ENCODE assay signal across 7 mouse cellular contexts in genomic region chr1:86441724-86441979, GRCm38 (mm10). TPM values are rescaled to one million over a fixed set of nuclear protein-coding genes. Genes with fewer than 3 reads are reported as not detected.
DNase-seq lines count a peak whose midpoint lies in the region; ATAC-seq and TF ChIP-seq lines count a peak whose summit lies in the region.

No protein-coding gene starts in this region.

- no peaks in the 10 kb centered on the region for H3K27me3 ChIP-seq in spleen, adult 2 months (ENCODE audit: control insufficient read depth, insufficient read depth, low read length)
- no peaks in the 10 kb centered on the region for H3K27me3 ChIP-seq in forebrain, embryonic 13.5 days
- no peaks in the 10 kb centered on the region for H3K27me3 ChIP-seq in limb, embryonic 14.5 days (ENCODE audit: control insufficient read depth, insufficient read depth, low read length)
- no peaks in the 10 kb centered on the region for H3K27me3 ChIP-seq in stomach, embryonic 16.5 days (ENCODE audit: control insufficient read depth, insufficient read depth, low read length)

- no peak for DNase-seq in spleen, adult 2 months (ENCODE audit: low read depth in 1 of 2, low spot score in 2 of 2)
- no peak for DNase-seq in spleen, adult 18-20 months
- no peak for DNase-seq in limb, embryonic 14.5 days (ENCODE audit: low spot score)
- no peak for DNase-seq in cerebellum, adult 11 months

- peaks cover 7% of the 10 kb centered on the region; the same call in 1 of the 2 replicates for H3K4me1 ChIP-seq in spleen, adult 2 months (ENCODE audit: control insufficient read depth, insufficient read depth, insufficient read length)
- H3K4me1 ChIP-seq in forebrain, embryonic 13.5 days, result peaks cover 51% of the 10 kb centered on the region
- peaks cover 19% of the 10 kb centered on the region for H3K4me1 ChIP-seq in limb, embryonic 14.5 days (ENCODE audit: control insufficient read depth, insufficient read depth, low read length)
- H3K4me1 ChIP-seq in stomach, embryonic 16.5 days (ENCODE audit: control insufficient read depth, insufficient read depth, low read length), result peaks cover 55% of the 10 kb centered on the region

- ATAC-seq in forebrain, embryonic 13.5 days, result no peak
- ATAC-seq in limb, embryonic 14.5 days (ENCODE audit: low FRiP score, low read depth), result no peak
- ATAC-seq in stomach, embryonic 16.5 days (ENCODE audit: insufficient read depth, low FRiP score), result no peak
- ATAC-seq in frontal cortex, adult (ENCODE audit: low TSS enrichment), result no peak

- 0% methylated on average over 5 of the region's 5 CpGs for WGBS in spleen, adult 2 months
- 0% methylated on average over 5 of the region's 5 CpGs for WGBS in forebrain, embryonic 13.5 days
- WGBS in limb, embryonic 14.5 days, result 3% methylated on average over 5 of the region's 5 CpGs
- WGBS in stomach, embryonic 16.5 days, result 0% methylated on average over 5 of the region's 5 CpGs

- no peak for TF ChIP-seq CTCF in spleen, adult 2 months (IDR thresholded peaks at IDR 0.05; ENCODE audit: extremely low read depth, insufficient read depth, insufficient read length, insufficient replicate concordance)

- H3K27ac ChIP-seq in spleen, adult 2 months (ENCODE audit: insufficient read depth, low read length), result peak overlapping the region; percentile 97
- peak overlapping the region; percentile 99 for H3K27ac ChIP-seq in forebrain, embryonic 13.5 days
- peak overlapping the region; percentile 100 for H3K27ac ChIP-seq in limb, embryonic 14.5 days (replicated peaks; ENCODE audit: low read depth, low read length)
- peak overlapping the region; percentile 100 for H3K27ac ChIP-seq in stomach, embryonic 16.5 days (ENCODE audit: low read length)

- H3K4me3 ChIP-seq in spleen, adult 2 months (ENCODE audit: extremely low read depth, insufficient read depth, insufficient read length), result peak overlapping the region; percentile 65
- H3K4me3 ChIP-seq in forebrain, embryonic 13.5 days, result peak overlapping the region; percentile 43
- H3K4me3 ChIP-seq in limb, embryonic 14.5 days (replicated peaks; ENCODE audit: low read length), result peak overlapping the region; percentile 37
- H3K4me3 ChIP-seq in stomach, embryonic 16.5 days (replicated peaks; ENCODE audit: low read length), result peak overlapping the region; percentile 58

- peak overlapping the region; percentile 96 for H3K9ac ChIP-seq in forebrain, embryonic 13.5 days
- peak overlapping the region; percentile 75 for H3K9ac ChIP-seq in limb, embryonic 14.5 days (ENCODE audit: low read depth, low read length, severe bottlenecking)
- peak overlapping the region; percentile 96 for H3K9ac ChIP-seq in stomach, embryonic 16.5 days (ENCODE audit: low read length)

- H3K36me3 ChIP-seq in spleen, adult 2 months (ENCODE audit: control insufficient read depth, insufficient read depth, low read length), result no peaks in the 10 kb centered on the region
- H3K36me3 ChIP-seq in forebrain, embryonic 13.5 days (ENCODE audit: poor library complexity, severe bottlenecking), result no peaks in the 10 kb centered on the region
- no peaks in the 10 kb centered on the region for H3K36me3 ChIP-seq in limb, embryonic 14.5 days (ENCODE audit: control insufficient read depth, insufficient read depth, low read length)
- H3K36me3 ChIP-seq in stomach, embryonic 16.5 days (ENCODE audit: control insufficient read depth, insufficient read depth, low read length), result no peaks in the 10 kb centered on the region

- no peaks in the 10 kb centered on the region for H3K9me3 ChIP-seq in forebrain, embryonic 13.5 days (replicated peaks)
- no peaks in the 10 kb centered on the region for H3K9me3 ChIP-seq in limb, embryonic 14.5 days (ENCODE audit: control insufficient read depth, low read length)
- H3K9me3 ChIP-seq in stomach, embryonic 16.5 days (replicated peaks; ENCODE audit: control insufficient read depth, low read length), result no peaks in the 10 kb centered on the region

- TF ChIP-seq POLR2A in spleen, adult 2 months (IDR thresholded peaks at IDR 0.05; ENCODE audit: low read depth, low read length), result no peak
- TF ChIP-seq POLR2A in limb, embryonic 14.5 days (IDR thresholded peaks at IDR 0.05; ENCODE audit: borderline replicate concordance, extremely low read depth, insufficient read depth, insufficient read length), result peak; percentile 30; the same call in 1 of the 2 replicates

- peak overlapping the region; percentile 79 for H3K4me2 ChIP-seq in forebrain, embryonic 13.5 days
- peak overlapping the region; percentile 95 for H3K4me2 ChIP-seq in limb, embryonic 14.5 days (replicated peaks; ENCODE audit: low read depth, low read length, severe bottlenecking)
- H3K4me2 ChIP-seq in stomach, embryonic 16.5 days (ENCODE audit: low read depth, low read length), result peak overlapping the region; percentile 93

RNA-seq across cellular contexts. Expression of gene Tex44, which starts 15.5 kb away (rescaled TPM):
- polyA plus RNA-seq in spleen, adult 2 months (2012; rRNA removed), result not detected in 2 replicates
- polyA plus RNA-seq in forebrain, embryonic 13.5 days (2015; fragmentation: Nextera tagmentation; extraction: Ambion mirVana), result not detected in 2 replicates
- not detected in 2 replicates for polyA plus RNA-seq in limb, embryonic 14.5 days (2012; rRNA removed)
- not detected in 2 replicates for polyA plus RNA-seq in limb, embryonic 14.5 days (2014; fragmentation: Nextera tagmentation; extraction: Ambion mirVana)
- polyA plus RNA-seq in stomach, embryonic 16.5 days (2015; fragmentation: Nextera tagmentation; extraction: Ambion mirVana), result not detected in 2 replicates

RNA-seq across cellular contexts. Expression of gene Nmur1, which starts 15.6 kb away (rescaled TPM):
- 0.11 and 0.34 TPM in 2 replicates for polyA plus RNA-seq in spleen, adult 2 months (2012; rRNA removed)
- 0.14 TPM in 1 of 2 replicates, not detected in the other for polyA plus RNA-seq in forebrain, embryonic 13.5 days (2015; fragmentation: Nextera tagmentation; extraction: Ambion mirVana)
- polyA plus RNA-seq in limb, embryonic 14.5 days (2012; rRNA removed), result 0.09 TPM in 1 of 2 replicates, not detected in the other
- 0.17 TPM in 1 of 2 replicates, not detected in the other for polyA plus RNA-seq in limb, embryonic 14.5 days (2014; fragmentation: Nextera tagmentation; extraction: Ambion mirVana)
- polyA plus RNA-seq in stomach, embryonic 16.5 days (2015; fragmentation: Nextera tagmentation; extraction: Ambion mirVana), result not detected in 2 replicates
